Mouse (Mus musculus): ENCODE results near the gene Araf. TPM values are rescaled to one million over a fixed set of nuclear protein-coding genes. Genes with fewer than 3 reads are reported as not detected.

The Araf gene
- 152 and 187 TPM in 2 replicates for polyA plus RNA-seq (2012; rRNA removed)

DNA sequence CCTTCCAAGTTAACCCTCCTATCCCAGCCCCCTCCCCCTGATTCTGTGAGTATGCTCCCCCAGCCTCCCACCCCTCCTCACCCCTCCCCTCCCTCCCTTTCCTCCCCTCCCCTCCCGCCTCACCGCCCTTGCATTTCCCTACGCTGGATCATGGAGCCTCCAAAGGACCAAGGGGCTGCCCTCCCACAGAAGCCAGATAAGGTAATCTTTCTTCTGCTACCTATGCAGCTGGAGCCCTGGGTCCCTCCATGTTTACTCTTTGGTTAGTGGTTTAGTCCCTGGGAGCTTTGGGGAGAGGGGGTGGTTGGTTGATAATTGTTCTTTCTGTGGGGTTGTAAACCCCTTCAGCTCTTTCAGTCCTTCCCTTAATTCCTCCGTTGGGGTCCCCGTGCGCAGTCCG, at the start of gene Araf:
TSS of gene Araf (plus strand) at position 134 of the 400 bp plus-strand sequence.

DNA sequence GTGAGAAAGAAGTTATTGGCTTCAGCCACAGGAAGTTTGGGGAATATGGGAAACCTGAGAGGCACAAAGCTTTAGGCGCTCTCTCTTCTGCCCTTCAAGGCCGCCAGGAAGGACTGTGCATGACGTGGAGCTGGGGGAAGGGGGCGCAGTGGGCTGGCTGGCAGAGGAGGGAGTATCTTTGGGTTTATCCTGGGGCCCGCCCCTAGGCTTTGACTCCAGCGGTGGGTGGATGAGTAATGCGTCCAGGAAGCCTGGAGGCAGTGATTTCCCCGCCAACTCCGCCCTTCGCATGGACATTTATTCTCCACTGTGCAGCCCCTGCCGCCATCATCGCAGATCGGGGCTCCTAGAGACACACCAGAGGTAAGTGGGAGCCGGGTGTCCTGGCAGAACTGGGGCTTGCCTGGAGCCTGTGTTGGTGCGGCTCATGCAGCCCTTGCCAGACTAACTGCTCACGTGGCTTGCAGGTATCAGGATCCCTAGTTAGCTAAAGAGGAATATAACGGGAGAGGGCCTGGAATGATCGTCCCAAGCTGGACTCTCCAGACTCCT, 72.4 kb downstream of the Araf start, which contains the start of gene Timp1:
TSS of gene Timp1 (plus strand) at position 205 of the 552 bp plus-strand sequence.

Other genes with a start within 250 kb of the Araf start
- 0.07 TPM in 1 of 2 replicates, not detected in the other for gene Rgn, start 248.0 kb upstream of the Araf start, polyA plus RNA-seq (2012; rRNA removed)
- gene Rbm10, start 180.3 kb upstream of the Araf start, polyA plus RNA-seq (2012; rRNA removed): 52.7 and 64.4 TPM in 2 replicates
- 132 and 156 TPM in 2 replicates for gene Ndufb11, start 180.2 kb upstream of the Araf start, polyA plus RNA-seq (2012; rRNA removed)
- 298 and 303 TPM in 2 replicates for gene Uba1, start 139.5 kb upstream of the Araf start, polyA plus RNA-seq (2012; rRNA removed)
- 145 and 185 TPM in 2 replicates for gene Cdk16, start 109.9 kb upstream of the Araf start, polyA plus RNA-seq (2012; rRNA removed)
- 2.9 and 3.7 TPM in 2 replicates for gene Usp11, start 93.9 kb upstream of the Araf start, polyA plus RNA-seq (2012; rRNA removed)
- 6.2 and 9.3 TPM in 2 replicates for gene Timp1, start 72.4 kb downstream of the Araf start, polyA plus RNA-seq (2012; rRNA removed)
- gene Syn1, start 123.2 kb downstream of the Araf start, polyA plus RNA-seq (2012; rRNA removed): 2.0 and 3.4 TPM in 2 replicates
- gene Cfp, start 133.7 kb downstream of the Araf start, polyA plus RNA-seq (2012; rRNA removed): 25.2 and 26.5 TPM in 2 replicates
- 9.0 and 9.5 TPM in 2 replicates for gene Elk1, start 152.8 kb downstream of the Araf start, polyA plus RNA-seq (2012; rRNA removed)
- 10.0 and 14.7 TPM in 2 replicates for gene Uxt, start 164.2 kb downstream of the Araf start, polyA plus RNA-seq (2012; rRNA removed)